Mouse (Mus musculus): ENCODE data around the gene Mast2. TPM values are rescaled to one million over a fixed set of nuclear protein-coding genes. Genes with fewer than 3 reads are reported as not detected.

Gene Mast2
- 21.5 and 27.5 TPM in 2 replicates for polyA plus RNA-seq (2016; fragmentation: Nextera tagmentation; extraction: Ambion mirVana)

DNA sequence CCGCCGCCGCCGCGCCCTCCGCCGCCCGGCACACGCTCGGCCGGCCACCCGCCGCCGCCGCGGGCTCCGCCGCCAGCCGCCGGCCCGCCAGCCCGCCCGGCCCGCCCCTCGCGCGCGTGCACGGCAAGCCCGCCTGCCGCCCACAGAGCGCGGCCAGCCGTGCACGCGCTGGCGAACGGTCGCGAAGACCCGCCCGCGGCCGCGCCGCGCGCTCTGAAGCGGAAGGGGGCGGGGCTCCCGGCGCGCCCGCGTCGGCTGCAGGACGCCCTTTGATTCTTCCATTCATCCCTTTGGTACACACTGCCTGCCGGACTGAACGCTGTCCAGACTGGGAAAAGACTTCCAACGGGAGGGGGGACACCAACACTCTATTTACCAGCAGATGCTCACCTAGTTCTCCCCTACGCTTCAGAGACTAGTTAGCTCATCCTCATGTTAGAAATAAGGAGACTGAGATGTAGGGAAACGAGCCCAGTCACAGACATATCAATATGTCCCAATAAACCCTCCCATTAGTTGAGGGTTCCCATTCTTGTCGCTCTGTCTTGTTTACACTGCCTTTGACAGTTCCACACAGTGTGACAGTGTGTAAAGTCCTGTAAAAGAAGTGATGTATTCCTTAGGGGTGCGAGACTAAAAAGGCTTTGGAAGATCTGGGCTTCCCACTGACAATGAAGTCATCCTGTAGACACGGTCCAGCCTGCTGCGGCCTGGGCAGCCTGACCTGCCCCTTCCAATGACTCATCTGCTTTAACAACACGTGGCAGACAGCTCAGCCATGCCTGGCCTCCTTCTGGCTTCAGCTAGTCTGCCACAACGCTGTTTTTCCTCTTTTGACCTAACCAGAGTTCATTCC, at the start of gene Mast2:
TSS of gene Mast2 (minus strand) at position 58 of the 856 bp plus-strand sequence.
- Histone ChIP-seq H3K4me2 (peak within 1 kb of the TSS; percentile 86), H3K27ac (ENCODE audit: poor library complexity, severe bottlenecking) (peak within 1 kb of the TSS; percentile 94), H3K4me3 (peak within 1 kb of the TSS; percentile 99), H3K27me3 (replicated peaks) (no peaks in the 10 kb centered on the region), H3K4me1 (replicated peaks) (peaks cover 20% of the 10 kb centered on the region), H3K9me3 (replicated peaks) (peaks cover 4% of the 10 kb centered on the region), H3K9ac (peak within 1 kb of the TSS; percentile 93), H3K36me3 (no peaks in the 10 kb centered on the region)
- peak; percentile 91 for ATAC-seq (ENCODE audit: insufficient number of reproducible peaks, low FRiP score)
- WGBS, result 10% methylated on average over 68 of the region's 68 CpGs

DNA sequence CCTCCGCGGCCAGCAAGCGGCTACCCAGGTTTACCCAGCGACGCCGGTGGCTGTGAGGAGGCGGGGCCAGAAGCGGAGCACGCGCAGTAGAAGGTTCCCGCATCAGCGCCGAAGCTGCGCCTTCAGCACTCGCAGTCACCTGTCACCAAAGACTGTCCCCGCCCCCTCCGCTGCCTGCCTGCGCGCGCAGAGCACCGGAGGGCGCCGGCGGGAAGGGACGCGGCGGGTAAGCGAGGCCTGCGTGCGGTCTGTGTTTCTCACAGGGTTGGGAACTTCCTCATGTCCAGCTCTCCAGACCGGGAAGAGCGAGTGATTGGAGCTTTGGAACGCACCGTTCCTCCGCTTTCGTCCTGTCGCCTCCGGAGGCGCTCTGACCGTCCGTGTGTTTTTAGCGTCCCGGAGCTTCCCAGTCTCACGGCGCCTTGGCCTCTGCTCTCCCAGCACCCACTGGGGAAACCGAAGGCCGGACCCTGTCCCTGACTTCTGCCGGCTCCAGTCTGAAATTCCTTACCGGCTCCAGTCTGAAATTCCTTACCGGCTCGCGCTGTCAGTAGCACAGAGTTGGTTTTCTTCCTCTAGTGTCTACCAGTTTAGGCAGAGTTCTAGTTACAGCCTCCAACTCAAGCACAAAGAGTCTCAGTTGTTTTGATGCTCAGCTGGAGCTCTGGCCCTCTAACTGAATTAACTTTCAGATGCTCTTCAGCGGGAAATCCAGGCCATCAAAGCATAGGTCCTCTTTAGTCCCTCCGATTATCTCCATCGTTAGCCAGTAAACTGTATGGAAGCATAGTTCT, 43.6 kb upstream of the Mast2 start, which contains the start of gene Ipp:
TSS of gene Ipp (plus strand) at position 125 of the 794 bp plus-strand sequence.
- no peaks in the 10 kb centered on the region for H3K9me3 ChIP-seq (replicated peaks)
- no peaks in the 10 kb centered on the region for H3K27me3 ChIP-seq (replicated peaks)
- H3K36me3 ChIP-seq, result peaks cover 8% of the 10 kb centered on the region
- peak within 1 kb of the TSS; percentile 93 for H3K27ac ChIP-seq (ENCODE audit: poor library complexity, severe bottlenecking)
- H3K9ac ChIP-seq, result peak within 1 kb of the TSS; percentile 84
- peak; percentile 98 for ATAC-seq (ENCODE audit: insufficient number of reproducible peaks, low FRiP score)
- peak within 1 kb of the TSS; percentile 74 for H3K4me2 ChIP-seq
- H3K4me1 ChIP-seq (replicated peaks), result peaks cover 10% of the 10 kb centered on the region
- peak within 1 kb of the TSS; percentile 68 for H3K4me3 ChIP-seq
- WGBS, result under 1% methylated on average over 55 of the region's 55 CpGs

DNA sequence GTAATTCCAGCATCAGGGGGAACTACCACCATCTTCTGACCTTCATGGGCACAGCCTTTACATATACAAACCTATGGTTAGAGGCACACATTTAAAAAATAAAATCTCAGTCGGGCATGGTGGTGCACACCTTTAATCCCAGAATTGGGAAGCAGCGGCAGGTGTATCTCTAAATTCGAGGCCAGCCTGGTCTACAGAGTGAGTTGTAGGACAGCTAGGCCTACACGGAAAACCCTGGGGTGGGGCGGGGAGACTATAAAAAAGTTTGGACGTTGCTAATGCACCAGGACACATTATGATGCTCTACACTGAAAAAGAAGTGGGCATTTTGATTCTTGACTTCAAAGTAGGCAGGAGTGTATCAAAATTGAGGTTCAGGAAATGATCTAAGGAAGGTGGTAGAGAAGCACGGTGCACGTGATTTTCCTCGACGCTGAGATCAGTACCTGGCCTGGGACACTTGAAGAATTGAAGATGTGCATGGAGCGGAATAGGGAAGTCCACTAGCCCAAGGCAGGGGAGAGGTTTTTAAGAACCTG, 43.0 kb upstream of the Mast2 start:
- Histone ChIP-seq H3K27ac (ENCODE audit: poor library complexity, severe bottlenecking) (peak overlapping the region; percentile 5; the same call in 1 of the 2 replicates), H3K9me3 (replicated peaks) (no peaks in the 10 kb centered on the region), H3K9ac (peak overlapping the region; percentile 84), H3K27me3 (replicated peaks) (no peaks in the 10 kb centered on the region), H3K4me2 (peak overlapping the region; percentile 74), H3K4me3 (peak overlapping the region; percentile 68), H3K36me3 (peaks cover 5% of the 10 kb centered on the region), H3K4me1 (replicated peaks) (peaks cover 10% of the 10 kb centered on the region)
- 0 out of 2 replicates have a peak, but pooled peaks have one; percentile 1 for ATAC-seq (ENCODE audit: insufficient number of reproducible peaks, low FRiP score)
- WGBS, result 24% methylated on average over 11 of the region's 11 CpGs

DNA sequence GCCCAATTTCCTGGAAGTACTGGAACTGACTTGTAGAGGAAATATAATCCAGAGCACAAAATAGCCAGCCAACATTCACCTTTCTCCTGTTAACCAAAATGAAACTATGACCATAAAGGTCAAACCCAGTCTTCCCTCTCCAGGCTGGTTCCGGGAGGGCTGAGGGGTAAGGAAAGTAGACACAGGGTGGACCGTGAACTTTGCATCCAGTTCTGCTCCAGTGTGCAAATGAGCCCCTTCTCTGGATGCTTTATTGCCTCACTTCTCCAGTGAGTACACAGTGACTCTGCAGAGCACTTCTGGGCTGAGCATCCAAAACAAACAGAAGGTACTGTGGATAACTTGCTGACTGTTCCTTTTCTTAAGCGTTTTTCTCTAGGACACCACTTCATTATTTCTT, 36.0 kb upstream of the Mast2 start:
- no peak overlapping the region for H3K4me3 ChIP-seq
- no peak overlapping the region for H3K27ac ChIP-seq (ENCODE audit: poor library complexity, severe bottlenecking)
- no peaks in the 10 kb centered on the region for H3K27me3 ChIP-seq (replicated peaks)
- H3K36me3 ChIP-seq, result no peaks in the 10 kb centered on the region
- H3K9ac ChIP-seq, result no peak overlapping the region
- H3K9me3 ChIP-seq (replicated peaks), result no peaks in the 10 kb centered on the region
- H3K4me2 ChIP-seq, result no peak overlapping the region
- no peaks in the 10 kb centered on the region for H3K4me1 ChIP-seq (replicated peaks)
- 66% methylated on average over 3 of the region's 3 CpGs for WGBS
- ATAC-seq (ENCODE audit: insufficient number of reproducible peaks, low FRiP score), result no peak

DNA sequence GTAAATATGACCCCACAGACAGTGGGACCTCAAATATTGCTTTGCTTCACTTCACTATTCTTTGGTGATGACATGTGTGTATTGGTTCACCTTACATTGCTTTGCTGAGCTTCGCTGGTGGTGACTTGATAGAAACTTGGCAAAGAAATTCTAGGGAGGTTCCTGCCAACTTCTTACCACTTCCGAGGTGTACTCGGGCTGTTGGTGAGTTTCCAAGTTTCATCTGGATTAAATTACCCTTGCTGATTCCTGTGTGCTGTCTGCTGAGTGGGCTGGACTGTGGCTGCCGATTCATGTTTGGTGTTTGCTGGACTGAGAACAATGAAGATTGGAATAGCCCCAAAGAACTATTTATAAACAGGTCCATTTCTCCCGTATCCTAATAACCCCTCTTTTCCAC, 29.7 kb upstream of the Mast2 start:
- ATAC-seq (ENCODE audit: insufficient number of reproducible peaks, low FRiP score), result no peak
- H3K27me3 ChIP-seq (replicated peaks), result peaks cover 3% of the 10 kb centered on the region; the same call in 1 of the 2 replicates
- 82% methylated on average over 5 of the region's 5 CpGs for WGBS
- peaks cover 5% of the 10 kb centered on the region for H3K9me3 ChIP-seq (replicated peaks)
- no peaks in the 10 kb centered on the region for H3K36me3 ChIP-seq
- H3K4me1 ChIP-seq (replicated peaks), result peaks cover 22% of the 10 kb centered on the region
- H3K4me2 ChIP-seq, result no peak overlapping the region
- no peak overlapping the region for H3K4me3 ChIP-seq
- no peak overlapping the region for H3K9ac ChIP-seq
- no peak overlapping the region for H3K27ac ChIP-seq (ENCODE audit: poor library complexity, severe bottlenecking)

DNA sequence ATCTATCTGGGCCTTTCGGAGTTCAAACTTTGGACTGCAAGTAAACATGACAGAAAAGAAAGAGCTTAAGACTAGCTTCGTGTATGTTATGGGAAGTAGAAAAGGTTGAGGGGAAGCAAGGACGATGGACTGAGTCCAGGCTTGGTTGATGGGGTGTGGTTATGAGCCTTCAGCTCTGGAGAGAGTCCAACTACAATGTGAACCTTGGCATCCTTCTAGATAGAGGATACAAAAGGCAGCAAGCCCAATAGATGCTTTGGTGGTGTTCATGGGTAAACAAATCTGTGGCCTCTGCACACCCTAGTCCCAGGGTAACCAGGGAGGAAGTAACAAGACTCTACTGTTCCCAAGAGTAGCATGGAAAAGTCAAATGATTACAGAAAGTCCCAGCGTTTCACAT, 28.5 kb upstream of the Mast2 start:
- Histone ChIP-seq H3K36me3 (no peaks in the 10 kb centered on the region), H3K4me3 (no peak overlapping the region), H3K27ac (ENCODE audit: poor library complexity, severe bottlenecking) (no peak overlapping the region; the same call in 1 of the 2 replicates), H3K4me1 (replicated peaks) (peaks cover 22% of the 10 kb centered on the region), H3K9ac (no peak overlapping the region), H3K4me2 (no peak overlapping the region), H3K9me3 (replicated peaks) (peaks cover 5% of the 10 kb centered on the region), H3K27me3 (replicated peaks) (peaks cover 7% of the 10 kb centered on the region; the same call in 1 of the 2 replicates)
- 0 out of 2 replicates have a peak, but pooled peaks have one; percentile 24 for ATAC-seq (ENCODE audit: insufficient number of reproducible peaks, low FRiP score)
- 61% methylated on average over 4 of the region's 4 CpGs for WGBS

DNA sequence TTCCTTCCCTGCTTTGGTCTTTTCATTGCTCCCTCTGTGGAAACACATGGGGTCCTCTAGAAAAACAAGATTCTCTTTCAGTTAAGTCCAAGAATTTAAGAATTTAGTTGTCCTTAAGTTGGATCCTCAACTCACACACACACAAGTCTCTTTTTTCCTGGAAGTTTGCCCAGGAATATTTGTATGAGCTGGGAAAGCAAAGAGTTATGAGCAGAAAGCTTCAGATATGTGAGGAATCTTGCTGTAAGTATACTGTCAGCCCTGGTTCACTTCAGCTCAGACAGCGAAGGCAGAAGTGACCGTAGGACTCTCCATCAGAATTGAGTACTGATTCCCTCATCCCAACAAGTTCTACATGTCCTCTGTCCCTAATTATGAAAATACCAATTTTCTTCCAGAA, 27.9 kb upstream of the Mast2 start:
- Histone ChIP-seq H3K36me3 (no peaks in the 10 kb centered on the region), H3K4me2 (no peak overlapping the region), H3K4me1 (replicated peaks) (peaks cover 22% of the 10 kb centered on the region), H3K27me3 (replicated peaks) (peaks cover 7% of the 10 kb centered on the region; the same call in 1 of the 2 replicates), H3K9ac (no peak overlapping the region), H3K4me3 (no peak overlapping the region), H3K27ac (ENCODE audit: poor library complexity, severe bottlenecking) (peak overlapping the region; percentile 61; the same call in 1 of the 2 replicates), H3K9me3 (replicated peaks) (peaks cover 5% of the 10 kb centered on the region)
- no peak for ATAC-seq (ENCODE audit: insufficient number of reproducible peaks, low FRiP score)
- 40% methylated on average over 2 of the region's 2 CpGs for WGBS

DNA sequence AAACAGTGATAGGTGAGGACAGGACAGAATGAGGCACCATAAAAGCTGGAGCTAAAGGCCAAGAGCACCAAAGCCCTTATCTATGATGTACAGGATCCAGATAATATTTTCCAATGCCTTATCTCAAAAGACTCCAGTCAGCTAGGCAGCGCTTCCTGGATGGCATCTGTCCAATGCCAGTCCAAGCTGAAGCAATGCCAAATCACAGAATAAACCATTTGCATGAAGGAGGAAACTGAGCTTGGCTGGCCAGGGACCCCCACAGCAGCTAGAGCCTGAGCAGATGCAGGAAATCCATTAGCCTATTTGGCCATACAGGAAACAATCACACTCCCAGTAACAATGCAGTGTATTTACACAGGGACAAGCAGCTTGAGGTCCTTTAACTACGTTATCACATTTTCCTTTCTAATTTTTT, 27.1 kb upstream of the Mast2 start:
- WGBS, result 36% methylated on average over 2 of the region's 2 CpGs
- Histone ChIP-seq H3K27me3 (replicated peaks) (peaks cover 7% of the 10 kb centered on the region; the same call in 1 of the 2 replicates), H3K4me3 (no peak overlapping the region), H3K27ac (ENCODE audit: poor library complexity, severe bottlenecking) (peak overlapping the region; percentile 61), H3K36me3 (no peaks in the 10 kb centered on the region), H3K9me3 (replicated peaks) (peaks cover 5% of the 10 kb centered on the region), H3K9ac (no peak overlapping the region), H3K4me1 (replicated peaks) (peaks cover 22% of the 10 kb centered on the region), H3K4me2 (no peak overlapping the region)
- peak; percentile 81 for ATAC-seq (ENCODE audit: insufficient number of reproducible peaks, low FRiP score)

DNA sequence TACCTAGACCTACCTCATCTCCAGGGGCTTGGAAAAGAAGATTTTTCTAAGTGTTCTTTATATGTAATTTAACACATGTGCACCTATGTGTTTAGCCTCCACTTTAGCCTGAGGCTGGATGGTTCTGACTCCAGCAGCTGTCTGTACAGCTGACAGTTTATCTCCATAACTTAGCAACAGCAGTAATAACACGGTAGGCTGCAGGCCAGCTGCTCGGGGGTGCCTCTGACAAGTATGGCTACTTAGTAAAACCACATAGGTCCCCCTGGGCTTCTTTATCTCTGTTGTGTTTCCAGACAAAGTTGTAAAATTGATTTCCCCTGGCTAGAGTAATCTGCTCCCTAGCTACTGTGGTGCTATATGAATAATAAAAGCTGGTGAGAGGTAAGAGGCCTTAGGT, 19.5 kb upstream of the Mast2 start:
- 15% methylated on average over 2 of the region's 2 CpGs for WGBS

DNA sequence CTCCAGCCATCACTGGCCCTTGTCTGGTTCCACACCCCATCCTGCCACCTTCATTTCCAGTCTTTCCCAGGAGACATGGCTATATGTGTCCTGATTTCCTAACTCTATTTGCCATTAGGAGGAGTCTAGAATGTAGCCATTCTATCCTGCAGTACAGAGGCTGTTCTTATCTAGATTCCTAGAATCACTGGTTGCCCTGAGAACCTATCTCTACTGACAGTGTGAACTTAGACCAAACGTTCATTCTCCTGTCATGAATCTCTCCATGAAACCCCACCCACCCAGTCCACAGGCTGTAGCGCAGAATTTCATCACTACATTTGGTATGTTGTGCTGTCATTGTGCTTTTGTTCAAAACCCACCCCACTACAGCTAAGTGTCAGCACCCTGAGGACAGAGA, 17.3 kb upstream of the Mast2 start:
- 40% methylated on average over 2 of the region's 2 CpGs for WGBS
- H3K9ac ChIP-seq, result no peak overlapping the region
- no peaks in the 10 kb centered on the region; the same call in 1 of the 2 replicates for H3K27me3 ChIP-seq (replicated peaks)
- no peak overlapping the region for H3K4me3 ChIP-seq
- H3K4me2 ChIP-seq, result no peak overlapping the region
- peaks cover 17% of the 10 kb centered on the region for H3K4me1 ChIP-seq (replicated peaks)
- H3K27ac ChIP-seq (ENCODE audit: poor library complexity, severe bottlenecking), result no peak overlapping the region
- ATAC-seq (ENCODE audit: insufficient number of reproducible peaks, low FRiP score), result no peak
- H3K36me3 ChIP-seq, result no peaks in the 10 kb centered on the region
- H3K9me3 ChIP-seq (replicated peaks), result no peaks in the 10 kb centered on the region

More for the DNA sequence above, 19.5 kb upstream of the Mast2 start:
- no peaks in the 10 kb centered on the region for H3K36me3 ChIP-seq
- H3K27ac ChIP-seq (ENCODE audit: poor library complexity, severe bottlenecking), result no peak overlapping the region
- H3K4me2 ChIP-seq, result no peak overlapping the region
- no peaks in the 10 kb centered on the region for H3K9me3 ChIP-seq (replicated peaks)
- peaks cover 2% of the 10 kb centered on the region for H3K27me3 ChIP-seq (replicated peaks)
- no peak overlapping the region for H3K4me3 ChIP-seq
- no peak overlapping the region for H3K9ac ChIP-seq
- peaks cover 17% of the 10 kb centered on the region for H3K4me1 ChIP-seq (replicated peaks)
- no peak for ATAC-seq (ENCODE audit: insufficient number of reproducible peaks, low FRiP score)
